Mouse (Mus musculus) ovary, postnatal 10 days (tissue): ENCODE measurements around the gene Ptprt.
"Not testable (repeated sequence)": the region's sequence is repeated elsewhere in the genome, so short reads cannot be mapped to it uniquely, and the experiment has no call there.

ENCODE experiments used
- DNase-seq: peaks from one replicate; pipeline ENCODE4 v3.0.0; 2022; ENCODE audit warnings: low spot score

The Ptprt gene

GRCm38 (mm10) chr2:161527192-161527591 lies 1133.8 kb downstream of the Ptprt start:
- DNase-seq = no peak

- DNase-seq = no peak
These were observed 1141.3 kb downstream of the Ptprt start for GRCm38 (mm10) chr2:161519671-161520070.

GRCm38 (mm10) chr2:161516921-161517320 lies 1144.0 kb downstream of the Ptprt start:
- DNase-seq = peak; percentile 2

- DNase-seq = no peak
These were observed 1147.7 kb downstream of the Ptprt start for GRCm38 (mm10) chr2:161513256-161513655.

- DNase-seq = not testable (repeated sequence)
These were observed 1148.9 kb downstream of the Ptprt start for GRCm38 (mm10) chr2:161511880-161512570.

GRCm38 (mm10) chr2:161511101-161511759 lies 1149.7 kb downstream of the Ptprt start:
- no peak for DNase-seq

- no peak for DNase-seq
These were observed 1161.6 kb downstream of the Ptprt start for GRCm38 (mm10) chr2:161499097-161499899.

- no peak for DNase-seq
These were observed 1162.4 kb downstream of the Ptprt start for GRCm38 (mm10) chr2:161498449-161499096.

- no peak for DNase-seq
These were observed 1179.2 kb downstream of the Ptprt start for GRCm38 (mm10) chr2:161481741-161482140.

- no peak for DNase-seq
These were observed 1180.5 kb downstream of the Ptprt start for GRCm38 (mm10) chr2:161480445-161480844.
